Mouse (Mus musculus) forebrain, embryonic 14.5 days (tissue): Measurements from ENCODE around the gene Taar1. TPM values are rescaled to one million over a fixed set of nuclear protein-coding genes. Genes with fewer than 3 reads are reported as not detected.

Experiments used
- ATAC-seq: fragments of 200-750 bp; cut with Nextera tagmentation; 2 replicates; pipeline ENCODE4 v1.8.0; 2017; ENCODE audit warnings: mild to moderate bottlenecking, moderate library complexity
- DNase-seq: peaks from one replicate; pipeline ENCODE4 v3.0.0-alpha.2; 2015; ENCODE audit warnings: low spot score
- H3K27ac ChIP-seq: fragments of 300-500 bp; sonication (generic); 2 replicates; pipeline ENCODE4 v1.5.1; 2014; ENCODE audit warnings: low read depth, mild to moderate bottlenecking, control low read depth, low read length, moderate library complexity
- H3K27me3 ChIP-seq: fragments of 300-500 bp; sonication (generic); replicated peaks from 2 replicates; pipeline ENCODE4 v1.6.1; 2014; ENCODE audit warnings: low read length, control low read depth, mixed read lengths; ENCODE audit not compliant: control insufficient read depth, insufficient read depth
- H3K36me3 ChIP-seq: fragments of 300-500 bp; sonication (generic); 2 replicates; pipeline ENCODE4 v1.6.1; 2014; ENCODE audit warnings: low read length, control low read depth; ENCODE audit not compliant: control insufficient read depth, insufficient read depth
- H3K4me1 ChIP-seq: fragments of 300-500 bp; sonication (generic); 2 replicates; pipeline ENCODE4 v1.6.1; 2014; ENCODE audit warnings: antibody characterized with exemption, low read length, control low read depth; ENCODE audit not compliant: control insufficient read depth, insufficient read depth
- H3K4me2 ChIP-seq: fragments of 300-500 bp; sonication (generic); 2 replicates; pipeline ENCODE4 v1.6.1; 2014; ENCODE audit warnings: mild to moderate bottlenecking, control low read depth, low read length
- H3K4me3 ChIP-seq: fragments of 300-500 bp; sonication (generic); 2 replicates; pipeline ENCODE4 v1.5.1; 2014; ENCODE audit warnings: low read depth, low read length, control low read depth
- H3K9ac ChIP-seq: fragments of 300-500 bp; sonication (generic); 2 replicates; pipeline ENCODE4 v1.6.1; 2014; ENCODE audit warnings: mild to moderate bottlenecking, low read length, control low read depth, moderate library complexity
- H3K9me3 ChIP-seq: fragments of 300-500 bp; sonication (generic); replicated peaks from 2 replicates; pipeline ENCODE4 v1.6.1; 2016; ENCODE audit warnings: low read length, control low read depth, mixed read lengths; ENCODE audit not compliant: control insufficient read depth
- WGBS: fragments of 180-500 bp; shearing (Covaris S2); extraction: QIAGEN DNeasy Blood & Tissue Kit; methylation state at CpG from one replicate; pipeline ENCODE4 v1.1.7; 2014; 5-methylcytosine and 5-hydroxymethylcytosine counted together
- polyA plus RNA-seq: library from polyadenylated mRNA; unstranded; fragments of >200 nt; fragmentation: Nextera tagmentation; extraction: Ambion mirVana; gene quantifications from 2 replicates; pipeline ENCODE4 v1.2.1, GENCODE M21; 2014

The Taar1 gene
- polyA plus RNA-seq, 1 experiment from 2014 or later = not detected

DNA sequence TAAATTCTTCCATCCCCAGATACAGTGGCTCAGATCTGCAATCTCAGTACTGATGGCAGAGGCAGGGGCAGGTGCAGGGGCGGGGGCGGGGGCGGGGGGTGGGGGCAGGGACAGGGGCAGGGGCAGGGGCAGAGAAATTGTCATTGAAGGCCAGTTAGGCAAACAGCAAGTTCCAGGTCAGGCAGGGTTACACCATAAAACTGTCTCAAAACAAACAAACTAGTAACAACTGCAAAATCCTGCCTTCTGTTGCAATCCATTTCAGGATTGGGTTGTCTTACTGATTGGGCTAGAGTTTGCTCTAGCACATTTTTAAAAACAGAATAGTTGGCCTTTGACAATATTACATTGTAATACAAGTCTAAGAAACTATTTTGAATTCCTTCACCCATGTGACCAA lies 2.3 kb downstream of the Taar1 start:
- no peak overlapping the region for H3K9ac ChIP-seq
- H3K27ac ChIP-seq = no peak overlapping the region
- no peak overlapping the region for H3K4me3 ChIP-seq
- H3K9me3 ChIP-seq = no peaks in the 10 kb centered on the region
- no peaks in the 10 kb centered on the region for H3K4me1 ChIP-seq
- no peak for ATAC-seq
- H3K36me3 ChIP-seq = no peaks in the 10 kb centered on the region
- H3K4me2 ChIP-seq = no peak overlapping the region
- no peaks in the 10 kb centered on the region for H3K27me3 ChIP-seq
- 84% methylated on average over 3 of the region's 3 CpGs for WGBS
- no peak for DNase-seq

- Histone ChIP-seq H3K9ac (no peak overlapping the region), H3K4me2 (no peak overlapping the region), H3K36me3 (no peaks in the 10 kb centered on the region), H3K27ac (no peak overlapping the region), H3K9me3 (no peaks in the 10 kb centered on the region), H3K27me3 (no peaks in the 10 kb centered on the region), H3K4me3 (no peak overlapping the region), H3K4me1 (no peaks in the 10 kb centered on the region)
- ATAC-seq (no peak), DNase-seq (no peak)
- WGBS = 84% methylated on average over 2 of the region's 2 CpGs
These were observed 3.8 kb downstream of the Taar1 start for GRCm38 (mm10) chr10:23923941-23924340.

- Histone ChIP-seq H3K27me3 (no peaks in the 10 kb centered on the region), H3K9ac (no peak overlapping the region), H3K4me1 (0 out of 2 replicates have a peak, but pooled peaks cover 2% of the 10 kb centered on the region), H3K27ac (no peak overlapping the region), H3K9me3 (no peaks in the 10 kb centered on the region), H3K4me3 (no peak overlapping the region), H3K4me2 (no peak overlapping the region), H3K36me3 (no peaks in the 10 kb centered on the region)
- 42% methylated on average over 4 of the region's 4 CpGs for WGBS
- no peak for DNase-seq
- ATAC-seq = no peak
These were observed 17.5 kb downstream of the Taar1 start for GRCm38 (mm10) chr10:23937613-23938012.

DNA sequence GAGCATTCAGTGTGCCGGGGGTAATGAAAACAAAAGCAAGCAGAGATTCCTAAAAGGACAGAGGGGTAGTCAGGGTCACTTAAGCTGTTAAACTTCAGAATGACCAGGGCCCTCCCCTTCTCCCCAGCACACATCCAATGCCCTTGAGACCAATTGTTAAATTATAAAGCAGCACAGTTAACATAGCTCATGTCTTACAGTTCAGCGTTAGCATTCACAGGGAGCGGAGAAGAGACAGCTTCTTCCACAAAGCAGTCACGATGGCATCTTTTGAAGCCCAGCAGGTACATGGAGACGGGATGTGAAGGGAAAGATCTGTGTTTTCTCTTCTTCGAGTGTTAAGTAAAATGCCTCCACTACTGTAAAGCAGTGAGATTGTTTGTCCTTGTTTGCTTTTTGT lies 18.2 kb downstream of the Taar1 start, which contains the start of gene Taar2:
Gene Taar2, plus strand, starts transcription at position 261 of the 400 bp plus-strand sequence.
- H3K4me2 ChIP-seq = no peak within 1 kb of the TSS
- no peaks in the 10 kb centered on the region for H3K9me3 ChIP-seq
- DNase-seq (no peak), ATAC-seq (no peak)
- H3K27ac ChIP-seq = no peak within 1 kb of the TSS
- 0 out of 2 replicates have a peak, but pooled peaks cover 2% of the 10 kb centered on the region for H3K4me1 ChIP-seq
- H3K27me3 ChIP-seq = no peaks in the 10 kb centered on the region
- H3K36me3 ChIP-seq = no peaks in the 10 kb centered on the region
- H3K4me3 ChIP-seq = no peak within 1 kb of the TSS
- WGBS = 56% methylated on average over 6 of the region's 6 CpGs
- no peak within 1 kb of the TSS for H3K9ac ChIP-seq

DNA sequence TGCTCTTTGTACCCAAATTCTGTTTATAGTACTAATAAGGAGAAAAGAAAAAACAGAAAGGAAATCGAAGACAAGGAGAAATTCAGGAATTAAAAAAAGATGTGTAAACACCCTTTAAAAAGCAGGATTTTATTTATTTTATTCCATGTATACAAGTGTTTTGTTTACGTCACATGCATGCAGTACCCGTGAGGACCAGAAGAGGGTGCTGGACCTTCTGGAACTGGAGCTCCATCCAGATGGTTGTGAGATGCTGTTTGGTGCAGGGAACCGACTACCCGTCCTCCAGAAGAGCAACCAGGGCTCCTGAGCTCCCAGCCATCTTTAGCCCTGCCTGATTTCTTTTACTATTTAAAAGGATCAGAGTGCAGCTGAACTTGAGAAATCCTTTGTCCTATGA lies 22.3 kb downstream of the Taar1 start:
- H3K4me2 ChIP-seq = no peak overlapping the region
- no peak for ATAC-seq

DNA sequence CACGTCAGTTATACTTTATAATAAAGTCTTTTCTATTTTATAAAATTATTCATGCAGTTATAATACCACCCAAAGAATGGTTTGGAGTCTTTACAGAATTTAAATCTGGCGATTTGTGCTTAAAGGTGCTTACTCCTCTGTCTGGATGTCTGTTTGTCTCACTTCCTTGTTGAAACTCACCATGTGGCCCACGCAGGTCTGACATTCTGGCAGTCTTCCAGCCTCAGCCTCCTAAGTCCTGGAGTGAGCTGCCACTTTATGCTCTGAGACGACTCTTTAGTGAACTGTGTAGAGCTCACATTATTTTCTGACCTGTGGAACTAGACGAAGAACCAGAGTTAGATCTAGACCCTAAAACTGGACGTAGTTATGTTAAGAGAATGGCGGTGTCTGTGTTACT lies 27.9 kb downstream of the Taar1 start:
- ATAC-seq (no peak), DNase-seq (peak; percentile 24)
- Histone ChIP-seq H3K4me2 (no peak overlapping the region), H3K36me3 (no peaks in the 10 kb centered on the region), H3K27me3 (no peaks in the 10 kb centered on the region), H3K4me1 (no peaks in the 10 kb centered on the region), H3K27ac (no peak overlapping the region), H3K4me3 (no peak overlapping the region), H3K9ac (no peak overlapping the region), H3K9me3 (no peaks in the 10 kb centered on the region)
- WGBS = 50% methylated on average over 7 of the region's 7 CpGs

More for the DNA sequence above, 22.3 kb downstream of the Taar1 start:
- no peak for DNase-seq
- no peaks in the 10 kb centered on the region for H3K36me3 ChIP-seq
- no peak overlapping the region for H3K4me3 ChIP-seq
- 79% methylated on average over 5 of the region's 5 CpGs for WGBS
- H3K4me1 ChIP-seq = 0 out of 2 replicates have a peak, but pooled peaks cover 2% of the 10 kb centered on the region
- no peaks in the 10 kb centered on the region for H3K27me3 ChIP-seq
- no peaks in the 10 kb centered on the region for H3K9me3 ChIP-seq
- no peak overlapping the region for H3K27ac ChIP-seq
- no peak overlapping the region for H3K9ac ChIP-seq

- Histone ChIP-seq H3K4me3 (no peak within 1 kb of the TSS), H3K9ac (no peak within 1 kb of the TSS), H3K27me3 (no peaks in the 10 kb centered on the region), H3K4me1 (no peaks in the 10 kb centered on the region), H3K9me3 (no peaks in the 10 kb centered on the region), H3K27ac (no peak within 1 kb of the TSS), H3K36me3 (no peaks in the 10 kb centered on the region), H3K4me2 (no peak within 1 kb of the TSS)
- WGBS = 86% methylated on average over 16 of the region's 16 CpGs
- no peak for DNase-seq
- no peak for ATAC-seq
These were observed 29.4 kb downstream of the Taar1 start, which contains the start of gene Taar3 for GRCm38 (mm10) chr10:23949508-23950005. TSS of gene Taar3 (plus strand) at chr10:23949558.

GRCm38 (mm10) chr10:23951714-23952113 lies 31.6 kb downstream of the Taar1 start:
- DNase-seq = no peak
- Histone ChIP-seq H3K4me2 (no peak overlapping the region), H3K4me1 (no peaks in the 10 kb centered on the region), H3K9me3 (no peaks in the 10 kb centered on the region), H3K9ac (no peak overlapping the region), H3K27me3 (no peaks in the 10 kb centered on the region), H3K4me3 (no peak overlapping the region), H3K27ac (no peak overlapping the region), H3K36me3 (no peaks in the 10 kb centered on the region)
- 88% methylated on average over 6 of the region's 6 CpGs for WGBS
- ATAC-seq = no peak

- Histone ChIP-seq H3K27me3 (no peaks in the 10 kb centered on the region), H3K9me3 (no peaks in the 10 kb centered on the region), H3K9ac (no peak overlapping the region), H3K4me3 (no peak overlapping the region), H3K4me1 (no peaks in the 10 kb centered on the region), H3K4me2 (no peak overlapping the region), H3K36me3 (no peaks in the 10 kb centered on the region), H3K27ac (no peak overlapping the region)
- WGBS = 67% methylated on average over 3 of the region's 3 CpGs
- DNase-seq (no peak), ATAC-seq (no peak)
These were observed 38.9 kb downstream of the Taar1 start for GRCm38 (mm10) chr10:23959071-23959470.
